Mouse (Mus musculus) cerebellum, postnatal 4 days (tissue): Measurements from ENCODE around the gene Gm9602.
"Not testable (repeated sequence)": the region's sequence is repeated elsewhere in the genome, so short reads cannot be mapped to it uniquely, and the experiment has no call there.

Source experiments
- DNase-seq, 2 experiments: peaks; one replicate each; pipeline ENCODE4 v3.0.0; 2022; ENCODE audit warnings: low spot score in 2 of 2, mixed read lengths in 1 of 2

Gm9602 gene

GRCm38 (mm10) chr14:4776037-4776436 is at the start of gene Gm9602:
Gene Gm9602, plus strand, starts transcription at chr14:4776337.
- DNase-seq: not testable (repeated sequence)

- peak in 1 of 2 experiments; percentile 3 for DNase-seq
Measured at GRCm38 (mm10) chr14:4806421-4806820, 30.3 kb downstream of the Gm9602 start.

DNA sequence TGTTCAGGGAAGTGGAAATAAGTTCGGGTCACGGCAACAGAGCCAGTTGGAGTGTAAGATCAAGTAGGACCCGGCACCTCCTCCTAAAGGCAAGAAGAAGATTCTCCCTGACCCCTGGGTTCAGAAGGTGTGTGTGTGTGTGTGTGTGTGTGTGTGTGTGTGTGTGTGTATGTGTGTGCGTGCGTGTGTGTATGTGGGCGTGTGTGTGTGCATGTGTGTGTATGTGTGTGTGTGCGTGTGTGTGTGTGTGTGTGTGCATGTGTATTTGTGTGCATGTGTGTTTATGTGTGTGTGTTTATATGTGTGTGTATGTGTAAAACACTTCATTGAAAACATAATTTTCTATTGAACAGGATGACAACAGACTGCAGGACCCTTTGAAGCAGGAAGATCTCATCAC is 45.8 kb downstream of the Gm9602 start:
- peak in 1 of 2 experiments; percentile 15 for DNase-seq
